Mouse (Mus musculus) lung, postnatal 10 days (tissue): ENCODE measurements at regions not wholly inside any gene's neighbourhood (a gene's known extent, or its start where the extent isn't known, plus 50 kb on each side); places are given as distances from the start of the nearest gene placed in this dataset.

Source experiments
- DNase-seq: peaks from one replicate; pipeline ENCODE4 v3.0.0; 2021

GRCm38 (mm10) chr12:7816616-7817015, 160.8 kb upstream of the Apob start:
- peak; percentile 58 for DNase-seq

- no peak for DNase-seq
Measured at GRCm38 (mm10) chr12:7820006-7820704, 157.3 kb upstream of the Apob start.

GRCm38 (mm10) chr12:7820718-7821117, 156.7 kb upstream of the Apob start:
- DNase-seq, result no peak

- DNase-seq, result no peak
Measured at GRCm38 (mm10) chr12:7835731-7836130, 141.7 kb upstream of the Apob start.

GRCm38 (mm10) chr12:7853876-7854275, 123.6 kb upstream of the Apob start:
- DNase-seq, result no peak

GRCm38 (mm10) chr12:7855683-7856082, 121.8 kb upstream of the Apob start:
- no peak for DNase-seq

GRCm38 (mm10) chr12:7859533-7859932, 117.9 kb upstream of the Apob start:
- DNase-seq, result no peak

GRCm38 (mm10) chr12:7870004-7870403, 107.4 kb upstream of the Apob start:
- DNase-seq, result peak; percentile 7

- DNase-seq, result no peak
Measured at GRCm38 (mm10) chr12:7870473-7870872, 107.0 kb upstream of the Apob start.

GRCm38 (mm10) chr12:7875454-7875853, 102.0 kb upstream of the Apob start:
- no peak for DNase-seq

- DNase-seq, result peak; percentile 37
Measured at GRCm38 (mm10) chr12:7876302-7877063, 101.0 kb upstream of the Apob start.

GRCm38 (mm10) chr12:7878761-7879160, 98.7 kb upstream of the Apob start:
- no peak for DNase-seq

- DNase-seq, result no peak
Measured at GRCm38 (mm10) chr12:7896156-7896555, 81.3 kb upstream of the Apob start.

GRCm38 (mm10) chr12:7905329-7905728, 72.1 kb upstream of the Apob start:
- DNase-seq, result peak; percentile 7

- DNase-seq, result no peak
Measured at GRCm38 (mm10) chr12:7906831-7907230, 70.6 kb upstream of the Apob start.

GRCm38 (mm10) chr12:7909746-7910360, 67.6 kb upstream of the Apob start:
- DNase-seq, result no peak

GRCm38 (mm10) chr12:7910509-7910908, 66.9 kb upstream of the Apob start:
- no peak for DNase-seq

GRCm38 (mm10) chr12:7918385-7918784, 59.1 kb upstream of the Apob start:
- DNase-seq, result no peak

- DNase-seq, result no peak
Measured at GRCm38 (mm10) chr12:7918967-7919708, 58.3 kb upstream of the Apob start.

GRCm38 (mm10) chr12:7919709-7920324, 57.6 kb upstream of the Apob start:
- no peak for DNase-seq

GRCm38 (mm10) chr12:7920888-7921287, 56.6 kb upstream of the Apob start:
- no peak for DNase-seq
